In genomic region chr2:131096101-131096795, GRCm38 (mm10) we compare ENCODE assay signal across 8 mouse cellular contexts. TPM values are rescaled to one million over a fixed set of nuclear protein-coding genes. Genes with fewer than 3 reads are reported as not detected.
DNase-seq lines count a peak whose midpoint lies in the region; ATAC-seq and TF ChIP-seq lines count a peak whose summit lies in the region.

No protein-coding gene starts in this region.

- no peak for TF ChIP-seq CTCF in hindbrain, postnatal 0 days (IDR thresholded peaks at IDR 0.05; ENCODE audit: low read depth)

- H3K27me3 ChIP-seq in forebrain, embryonic 12.5 days = no peaks in the 10 kb centered on the region
- no peaks in the 10 kb centered on the region for H3K27me3 ChIP-seq in forebrain, embryonic 15.5 days
- no peaks in the 10 kb centered on the region for H3K27me3 ChIP-seq in hindbrain, postnatal 0 days (ENCODE audit: insufficient read depth, low read length)
- no peaks in the 10 kb centered on the region for H3K27me3 ChIP-seq in liver, embryonic 13.5 days
- H3K27me3 ChIP-seq in neural tube, embryonic 13.5 days = no peaks in the 10 kb centered on the region

- no peak overlapping the region for H3K9ac ChIP-seq in forebrain, embryonic 12.5 days
- H3K9ac ChIP-seq in forebrain, embryonic 15.5 days (replicated peaks) = no peak overlapping the region
- no peak overlapping the region for H3K9ac ChIP-seq in hindbrain, postnatal 0 days (replicated peaks; ENCODE audit: low read length)
- peak overlapping the region; percentile 61 for H3K9ac ChIP-seq in liver, embryonic 13.5 days
- H3K9ac ChIP-seq in neural tube, embryonic 13.5 days = no peak overlapping the region

- H3K4me2 ChIP-seq in forebrain, embryonic 12.5 days = no peak overlapping the region
- no peak overlapping the region for H3K4me2 ChIP-seq in forebrain, embryonic 15.5 days (replicated peaks)
- no peak overlapping the region for H3K4me2 ChIP-seq in hindbrain, postnatal 0 days (ENCODE audit: low read depth, low read length)
- peak overlapping the region; percentile 46 for H3K4me2 ChIP-seq in liver, embryonic 13.5 days
- H3K4me2 ChIP-seq in neural tube, embryonic 13.5 days = peak overlapping the region; percentile 18; the same call in 1 of the 2 replicates

- H3K4me1 ChIP-seq in forebrain, embryonic 12.5 days = peaks cover 10% of the 10 kb centered on the region; the same call in 1 of the 2 replicates
- H3K4me1 ChIP-seq in forebrain, embryonic 15.5 days = no peaks in the 10 kb centered on the region
- no peaks in the 10 kb centered on the region for H3K4me1 ChIP-seq in hindbrain, postnatal 0 days (ENCODE audit: insufficient read depth, low read length)
- peaks cover 36% of the 10 kb centered on the region for H3K4me1 ChIP-seq in liver, embryonic 13.5 days (replicated peaks)
- H3K4me1 ChIP-seq in neural tube, embryonic 13.5 days (replicated peaks) = 0 out of 2 replicates have a peak, but pooled peaks cover 6% of the 10 kb centered on the region

- H3K36me3 ChIP-seq in forebrain, embryonic 12.5 days (replicated peaks) = no peaks in the 10 kb centered on the region
- H3K36me3 ChIP-seq in forebrain, embryonic 15.5 days = no peaks in the 10 kb centered on the region
- H3K36me3 ChIP-seq in hindbrain, postnatal 0 days (ENCODE audit: insufficient read depth, low read length) = no peaks in the 10 kb centered on the region
- H3K36me3 ChIP-seq in liver, embryonic 13.5 days = no peaks in the 10 kb centered on the region
- no peaks in the 10 kb centered on the region for H3K36me3 ChIP-seq in neural tube, embryonic 13.5 days

- no peaks in the 10 kb centered on the region for H3K9me3 ChIP-seq in forebrain, embryonic 12.5 days
- no peaks in the 10 kb centered on the region for H3K9me3 ChIP-seq in forebrain, embryonic 15.5 days
- H3K9me3 ChIP-seq in hindbrain, postnatal 0 days (ENCODE audit: low read length) = no peaks in the 10 kb centered on the region
- no peaks in the 10 kb centered on the region for H3K9me3 ChIP-seq in liver, embryonic 13.5 days (replicated peaks)
- H3K9me3 ChIP-seq in neural tube, embryonic 13.5 days = no peaks in the 10 kb centered on the region

- peak; percentile 41; the same call in 1 of the 2 replicates for ATAC-seq in forebrain, embryonic 12.5 days (ENCODE audit: low FRiP score)
- no peak for ATAC-seq in forebrain, embryonic 15.5 days (replicated peaks)
- ATAC-seq in hindbrain, postnatal 0 days = no peak
- ATAC-seq in liver, embryonic 13.5 days (ENCODE audit: low read depth) = peak; percentile 96
- peak; percentile 59; the same call in 1 of the 2 replicates for ATAC-seq in neural tube, embryonic 13.5 days (ENCODE audit: low read depth)

- peak overlapping the region; percentile 22; the same call in 1 of the 2 replicates for H3K27ac ChIP-seq in forebrain, embryonic 12.5 days
- no peak overlapping the region for H3K27ac ChIP-seq in forebrain, embryonic 15.5 days (replicated peaks)
- no peak overlapping the region for H3K27ac ChIP-seq in hindbrain, postnatal 0 days
- H3K27ac ChIP-seq in liver, embryonic 13.5 days = peak overlapping the region; percentile 95
- H3K27ac ChIP-seq in neural tube, embryonic 13.5 days (replicated peaks) = peak overlapping the region; percentile 62

- DNase-seq in WW6 (ENCODE audit: low read depth, low spot score) = peak; percentile 39
- peak; percentile 60 for DNase-seq in forelimb bud, embryonic 11.5 days (ENCODE audit: low read depth, low spot score)
- peak; percentile 5 for DNase-seq in hindbrain, postnatal 0 days (ENCODE audit: low spot score)
- DNase-seq in liver, embryonic 13.5 days = peak; percentile 73
- DNase-seq in cerebellum, adult 18-20 months = no peak

- 19% methylated on average over 9 of the region's 9 CpGs for WGBS in forebrain, embryonic 12.5 days
- WGBS in forebrain, embryonic 15.5 days = 24% methylated on average over 9 of the region's 9 CpGs
- WGBS in hindbrain, postnatal 0 days = 23% methylated on average over 9 of the region's 9 CpGs
- WGBS in liver, embryonic 13.5 days (ENCODE audit: insufficient replicate concordance) = 7% methylated on average over 9 of the region's 9 CpGs
- WGBS in neural tube, embryonic 13.5 days = 11% methylated on average over 9 of the region's 9 CpGs

- H3K4me3 ChIP-seq in forebrain, embryonic 12.5 days (replicated peaks) = no peak overlapping the region
- no peak overlapping the region for H3K4me3 ChIP-seq in forebrain, embryonic 15.5 days
- H3K4me3 ChIP-seq in hindbrain, postnatal 0 days (ENCODE audit: low read length) = no peak overlapping the region
- peak overlapping the region; percentile 13; the same call in 1 of the 2 replicates for H3K4me3 ChIP-seq in liver, embryonic 13.5 days (replicated peaks)
- no peak overlapping the region for H3K4me3 ChIP-seq in neural tube, embryonic 13.5 days

RNA-seq across cellular contexts. Expression of gene Siglec1, which starts 9.7 kb away (rescaled TPM):
- polyA plus RNA-seq in forebrain, embryonic 12.5 days (2016; fragmentation: Nextera tagmentation; extraction: Ambion mirVana) = 0.06 and 0.09 TPM in 2 replicates
- 0.19 and 0.24 TPM in 2 replicates for polyA plus RNA-seq in forebrain, embryonic 15.5 days (2015; fragmentation: Nextera tagmentation; extraction: Ambion mirVana)
- total RNA-seq in hindbrain, postnatal 0 days (2014; rRNA removed) = 0.75 and 0.99 TPM in 2 replicates
- 0.19 and 0.28 TPM in 2 replicates for polyA plus RNA-seq in hindbrain, postnatal 0 days (2015; fragmentation: Nextera tagmentation; extraction: Ambion mirVana)
- polyA plus RNA-seq in liver, embryonic 13.5 days (2015; fragmentation: Nextera tagmentation; extraction: Ambion mirVana) = 0.49 and 0.56 TPM in 2 replicates
- polyA plus RNA-seq in neural tube, embryonic 13.5 days (2015; fragmentation: Nextera tagmentation; extraction: Ambion mirVana) = 0.13 and 0.36 TPM in 2 replicates

RNA-seq across cellular contexts. Expression of gene Hspa12b, which starts 30.8 kb away (rescaled TPM):
- polyA plus RNA-seq in forebrain, embryonic 12.5 days (2016; fragmentation: Nextera tagmentation; extraction: Ambion mirVana) = 4.5 and 5.2 TPM in 2 replicates
- polyA plus RNA-seq in forebrain, embryonic 15.5 days (2015; fragmentation: Nextera tagmentation; extraction: Ambion mirVana) = 3.7 TPM in 2 replicates
- total RNA-seq in hindbrain, postnatal 0 days (2014; rRNA removed) = 7.2 and 11.2 TPM in 2 replicates
- 3.3 and 3.7 TPM in 2 replicates for polyA plus RNA-seq in hindbrain, postnatal 0 days (2015; fragmentation: Nextera tagmentation; extraction: Ambion mirVana)
- polyA plus RNA-seq in liver, embryonic 13.5 days (2015; fragmentation: Nextera tagmentation; extraction: Ambion mirVana) = 2.1 and 2.2 TPM in 2 replicates
- polyA plus RNA-seq in neural tube, embryonic 13.5 days (2015; fragmentation: Nextera tagmentation; extraction: Ambion mirVana) = 5.1 and 6.0 TPM in 2 replicates

RNA-seq across cellular contexts. Expression of gene Adam33, which starts 32.6 kb away (rescaled TPM):
- polyA plus RNA-seq in forebrain, embryonic 12.5 days (2016; fragmentation: Nextera tagmentation; extraction: Ambion mirVana) = 0.97 and 1.5 TPM in 2 replicates
- 0.60 and 0.70 TPM in 2 replicates for polyA plus RNA-seq in forebrain, embryonic 15.5 days (2015; fragmentation: Nextera tagmentation; extraction: Ambion mirVana)
- total RNA-seq in hindbrain, postnatal 0 days (2014; rRNA removed) = 0.72 and 1.9 TPM in 2 replicates
- 1.5 and 1.8 TPM in 2 replicates for polyA plus RNA-seq in hindbrain, postnatal 0 days (2015; fragmentation: Nextera tagmentation; extraction: Ambion mirVana)
- 0.45 and 0.71 TPM in 2 replicates for polyA plus RNA-seq in liver, embryonic 13.5 days (2015; fragmentation: Nextera tagmentation; extraction: Ambion mirVana)
- 0.59 and 1.3 TPM in 2 replicates for polyA plus RNA-seq in neural tube, embryonic 13.5 days (2015; fragmentation: Nextera tagmentation; extraction: Ambion mirVana)

RNA-seq across cellular contexts. Expression of gene Gm11037, which starts 37.0 kb away (rescaled TPM):
- polyA plus RNA-seq in forebrain, embryonic 12.5 days (2016; fragmentation: Nextera tagmentation; extraction: Ambion mirVana) = not detected in 2 replicates
- polyA plus RNA-seq in forebrain, embryonic 15.5 days (2015; fragmentation: Nextera tagmentation; extraction: Ambion mirVana) = not detected in 2 replicates
- total RNA-seq in hindbrain, postnatal 0 days (2014; rRNA removed) = not detected in 2 replicates
- polyA plus RNA-seq in hindbrain, postnatal 0 days (2015; fragmentation: Nextera tagmentation; extraction: Ambion mirVana) = not detected in 2 replicates
- not detected in 2 replicates for polyA plus RNA-seq in liver, embryonic 13.5 days (2015; fragmentation: Nextera tagmentation; extraction: Ambion mirVana)
- polyA plus RNA-seq in neural tube, embryonic 13.5 days (2015; fragmentation: Nextera tagmentation; extraction: Ambion mirVana) = not detected in 2 replicates

RNA-seq across cellular contexts. Expression of gene Gfra4, which starts 53.4 kb away (rescaled TPM):
- 6.0 and 7.6 TPM in 2 replicates for polyA plus RNA-seq in forebrain, embryonic 12.5 days (2016; fragmentation: Nextera tagmentation; extraction: Ambion mirVana)
- 30.0 and 30.9 TPM in 2 replicates for polyA plus RNA-seq in forebrain, embryonic 15.5 days (2015; fragmentation: Nextera tagmentation; extraction: Ambion mirVana)
- 72.6 and 83.3 TPM in 2 replicates for total RNA-seq in hindbrain, postnatal 0 days (2014; rRNA removed)
- 52.0 and 57.1 TPM in 2 replicates for polyA plus RNA-seq in hindbrain, postnatal 0 days (2015; fragmentation: Nextera tagmentation; extraction: Ambion mirVana)
- 0.23 and 0.52 TPM in 2 replicates for polyA plus RNA-seq in liver, embryonic 13.5 days (2015; fragmentation: Nextera tagmentation; extraction: Ambion mirVana)
- polyA plus RNA-seq in neural tube, embryonic 13.5 days (2015; fragmentation: Nextera tagmentation; extraction: Ambion mirVana) = 21.3 and 21.8 TPM in 2 replicates

Comparison
In these comparisons a context has a peak if more than half of its experiments do, and no peak if none do; other contexts are left out.
1. ATAC-seq: peak in forebrain, embryonic 12.5 days (single experiment), liver, embryonic 13.5 days (single experiment) and neural tube, embryonic 13.5 days (single experiment); none in forebrain, embryonic 15.5 days (single experiment) and hindbrain, postnatal 0 days (single experiment).
2. H3K27ac ChIP-seq: peak in forebrain, embryonic 12.5 days (single experiment), liver, embryonic 13.5 days (single experiment) and neural tube, embryonic 13.5 days (single experiment); none in forebrain, embryonic 15.5 days (single experiment) and hindbrain, postnatal 0 days (single experiment).
3. H3K4me2 ChIP-seq: peak in liver, embryonic 13.5 days (single experiment) and neural tube, embryonic 13.5 days (single experiment); none in forebrain, embryonic 12.5 days (single experiment), forebrain, embryonic 15.5 days (single experiment) and hindbrain, postnatal 0 days (single experiment).
4. DNase-seq: peak in WW6 (single experiment), forelimb bud, embryonic 11.5 days (single experiment), hindbrain, postnatal 0 days (single experiment) and liver, embryonic 13.5 days (single experiment); none in cerebellum, adult 18-20 months (0 of 2).